Mouse (Mus musculus): ENCODE data around the gene Parvb.

DNA sequence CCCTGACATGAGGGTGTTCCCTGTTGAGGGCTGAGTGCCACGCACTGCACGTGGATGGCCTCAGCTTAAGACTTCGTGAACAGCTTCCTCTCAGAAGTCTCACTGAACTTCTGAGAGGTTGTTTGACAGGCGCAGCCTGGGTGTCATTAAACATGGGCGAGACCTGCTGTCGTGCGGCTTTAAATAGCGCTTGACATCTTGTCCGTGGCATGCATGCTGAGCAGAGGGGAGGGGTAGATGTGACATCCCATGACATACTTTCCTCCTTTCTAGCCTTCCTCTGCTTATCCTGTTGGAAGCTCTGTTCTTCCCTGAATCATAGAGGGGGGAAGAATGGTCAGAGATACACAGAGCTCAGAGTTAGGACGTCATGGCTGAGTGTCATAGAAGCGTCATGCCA is 21.9 kb downstream of the Parvb start:
- TF ChIP-seq POLR2A (IDR thresholded peaks at IDR 0.05; ENCODE audit: insufficient read depth, low read length), result no peak
- TF ChIP-seq CTCF (IDR thresholded peaks at IDR 0.05; ENCODE audit: low read depth, low read length), result no peak
